Mouse (Mus musculus) heart, embryonic 16.5 days (tissue): ENCODE measurements around the gene Rab44. TPM values are rescaled to one million over a fixed set of nuclear protein-coding genes. Genes with fewer than 3 reads are reported as not detected.

Source experiments
- ATAC-seq: fragments of 200-750 bp; cut with Nextera tagmentation; replicated peaks from 2 replicates; pipeline ENCODE4 v1.8.0; 2017; ENCODE audit warnings: moderate number of reproducible peaks; ENCODE audit not compliant: insufficient read depth, low FRiP score; ENCODE audit errors: extremely low read depth
- H3K27ac ChIP-seq: fragments of 300-500 bp; sonication (generic); 2 replicates; pipeline ENCODE4 v1.5.1; 2014; ENCODE audit warnings: mild to moderate bottlenecking, low read length, control low read depth, moderate library complexity
- H3K27me3 ChIP-seq: fragments of 300-500 bp; sonication (generic); 2 replicates; pipeline ENCODE4 v1.6.1; 2014; ENCODE audit warnings: low read length, mixed read lengths; ENCODE audit not compliant: control insufficient read depth, insufficient read depth
- H3K36me3 ChIP-seq: fragments of 300-500 bp; sonication (generic); 2 replicates; pipeline ENCODE4 v1.6.1; 2014; ENCODE audit not compliant: control insufficient read depth, insufficient read depth
- H3K4me1 ChIP-seq: fragments of 300-500 bp; sonication (generic); 2 replicates; pipeline ENCODE4 v1.6.1; 2014; ENCODE audit warnings: low read length, mixed read lengths; ENCODE audit not compliant: control insufficient read depth, insufficient read depth
- H3K4me2 ChIP-seq: fragments of 300-500 bp; sonication (generic); 2 replicates; pipeline ENCODE4 v1.6.1; 2014; ENCODE audit warnings: low read depth, mild to moderate bottlenecking, control low read depth, low read length
- H3K4me3 ChIP-seq: fragments of 300-500 bp; sonication (generic); 2 replicates; pipeline ENCODE4 v1.5.1; 2014; ENCODE audit warnings: mild to moderate bottlenecking, control low read depth, low read length
- H3K9ac ChIP-seq: fragments of 300-500 bp; sonication (generic); 2 replicates; pipeline ENCODE4 v1.6.1; 2014; ENCODE audit warnings: low read length, control low read depth
- H3K9me3 ChIP-seq: fragments of 300-500 bp; sonication (generic); replicated peaks from 2 replicates; pipeline ENCODE4 v1.6.1; 2016; ENCODE audit warnings: low read length; ENCODE audit not compliant: control insufficient read depth
- WGBS: fragments of 180-500 bp; shearing (Covaris S2); extraction: QIAGEN DNeasy Blood & Tissue Kit; methylation state at CpG from one replicate; pipeline ENCODE4 v1.1.7; 2014; 5-methylcytosine and 5-hydroxymethylcytosine counted together
- polyA plus RNA-seq: library from polyadenylated mRNA; unstranded; fragments of >200 nt; fragmentation: Nextera tagmentation; extraction: Ambion mirVana; gene quantifications from 2 replicates; pipeline ENCODE4 v1.2.1, GENCODE M21; 2015

Gene Rab44
- polyA plus RNA-seq, 1 experiment from 2014 or later: 4.4 TPM

DNA sequence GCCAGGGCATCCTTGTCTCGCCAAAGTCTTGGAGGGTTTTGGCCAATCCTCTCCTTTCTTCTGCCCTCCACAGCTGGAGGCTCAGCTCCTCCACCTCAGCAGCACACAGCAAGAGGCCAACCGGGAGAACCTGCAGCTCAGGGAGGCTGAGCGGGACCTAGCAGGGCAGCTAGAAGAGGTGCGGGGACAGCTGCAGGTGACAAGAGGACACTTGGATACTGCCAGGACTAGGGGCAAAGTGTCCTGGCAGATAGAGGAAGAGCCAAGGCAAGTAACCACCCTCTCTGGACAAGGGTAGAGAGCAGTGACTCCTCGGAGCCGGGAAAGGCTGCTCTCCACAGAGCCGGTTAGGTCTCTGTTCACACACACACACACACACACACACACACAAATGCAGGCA is 24.0 kb downstream of the Rab44 start:
- ATAC-seq: no peak
- no peaks in the 10 kb centered on the region for H3K9me3 ChIP-seq
- H3K36me3 ChIP-seq: no peaks in the 10 kb centered on the region
- no peak overlapping the region for H3K4me3 ChIP-seq
- H3K9ac ChIP-seq: no peak overlapping the region
- H3K27ac ChIP-seq: no peak overlapping the region
- H3K27me3 ChIP-seq: no peaks in the 10 kb centered on the region
- WGBS: 77% methylated on average over 7 of the region's 7 CpGs
- H3K4me2 ChIP-seq: no peak overlapping the region
- peaks cover 7% of the 10 kb centered on the region; the same call in 1 of the 2 replicates for H3K4me1 ChIP-seq

DNA sequence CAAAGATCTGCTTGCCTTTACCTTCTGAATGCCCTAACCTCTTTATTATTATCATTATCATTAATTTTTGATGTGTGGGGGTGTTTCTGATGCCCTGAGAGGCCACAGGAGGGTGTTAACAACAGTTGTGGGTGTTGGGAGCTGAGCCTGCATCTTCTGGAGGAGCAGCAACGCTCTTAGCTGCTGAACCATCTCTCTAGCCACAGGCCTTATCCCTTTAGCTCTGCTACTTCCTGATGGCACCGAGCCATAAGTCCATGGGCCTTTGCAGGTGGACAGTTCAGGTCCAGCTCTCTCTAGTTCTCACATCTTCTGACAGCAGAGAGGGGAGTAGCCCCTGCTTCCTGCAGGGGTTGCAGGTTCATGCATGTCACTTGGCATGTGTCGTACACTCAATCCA is 27.6 kb downstream of the Rab44 start:
- no peaks in the 10 kb centered on the region for H3K9me3 ChIP-seq
- ATAC-seq: no peak
- no peaks in the 10 kb centered on the region for H3K27me3 ChIP-seq
- no peak overlapping the region for H3K9ac ChIP-seq
- H3K4me2 ChIP-seq: no peak overlapping the region
- 81% methylated on average over 3 of the region's 3 CpGs for WGBS
- no peaks in the 10 kb centered on the region; the same call in 1 of the 2 replicates for H3K4me1 ChIP-seq
- no peak overlapping the region for H3K27ac ChIP-seq
- no peaks in the 10 kb centered on the region for H3K36me3 ChIP-seq
- H3K4me3 ChIP-seq: no peak overlapping the region

- WGBS: 73% methylated on average over 8 of the region's 8 CpGs
- ATAC-seq: no peak
- Histone ChIP-seq H3K27ac (no peak overlapping the region; the same call in 1 of the 2 replicates), H3K4me3 (no peak overlapping the region), H3K27me3 (no peaks in the 10 kb centered on the region), H3K9ac (no peak overlapping the region), H3K4me2 (no peak overlapping the region), H3K4me1 (peaks cover 8% of the 10 kb centered on the region), H3K36me3 (no peaks in the 10 kb centered on the region), H3K9me3 (no peaks in the 10 kb centered on the region)
Measured at GRCm38 (mm10) chr17:29143266-29143665, 29.3 kb downstream of the Rab44 start.

GRCm38 (mm10) chr17:29145101-29145500 is 31.2 kb downstream of the Rab44 start:
- 88% methylated on average over 12 of the region's 12 CpGs for WGBS
- Histone ChIP-seq H3K9ac (no peak overlapping the region), H3K4me2 (no peak overlapping the region)

GRCm38 (mm10) chr17:29147273-29147672 is 33.3 kb downstream of the Rab44 start:
- H3K27ac ChIP-seq: peak overlapping the region; percentile 41; the same call in 1 of the 2 replicates
- no peak overlapping the region for H3K4me2 ChIP-seq
- H3K36me3 ChIP-seq: no peaks in the 10 kb centered on the region
- H3K4me1 ChIP-seq: peaks cover 11% of the 10 kb centered on the region
- no peaks in the 10 kb centered on the region for H3K27me3 ChIP-seq
- 77% methylated on average over 14 of the region's 14 CpGs for WGBS
- no peaks in the 10 kb centered on the region for H3K9me3 ChIP-seq
- no peak overlapping the region for H3K4me3 ChIP-seq
- ATAC-seq: no peak
- no peak overlapping the region for H3K9ac ChIP-seq

More at GRCm38 (mm10) chr17:29145101-29145500, 31.2 kb downstream of the Rab44 start:
- no peaks in the 10 kb centered on the region for H3K9me3 ChIP-seq
- no peak for ATAC-seq
- no peak overlapping the region for H3K27ac ChIP-seq
- no peak overlapping the region for H3K4me3 ChIP-seq
- peaks cover 11% of the 10 kb centered on the region for H3K4me1 ChIP-seq
- H3K27me3 ChIP-seq: no peaks in the 10 kb centered on the region
- no peaks in the 10 kb centered on the region for H3K36me3 ChIP-seq

DNA sequence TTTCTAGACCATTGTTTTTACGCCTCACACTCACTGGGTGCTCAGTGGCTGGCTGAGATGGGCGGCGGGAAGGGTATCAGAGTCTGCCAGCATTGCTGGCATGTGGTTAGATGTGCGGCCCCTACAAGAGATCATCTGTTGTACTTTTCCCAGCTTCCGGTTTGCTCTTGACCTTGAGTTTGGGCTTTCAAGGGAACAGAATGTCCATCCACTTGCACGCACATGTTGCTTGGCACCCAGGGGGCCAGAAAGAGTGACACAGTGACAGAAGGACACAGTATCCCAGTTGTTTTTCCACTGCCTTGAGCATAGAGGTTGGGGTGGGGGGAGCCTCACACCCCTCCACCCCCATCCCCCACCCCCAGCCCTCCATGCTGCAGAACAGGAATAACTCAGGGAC is 33.8 kb downstream of the Rab44 start:
- WGBS: 64% methylated on average over 6 of the region's 6 CpGs
- no peak for ATAC-seq
- H3K9ac ChIP-seq: no peak overlapping the region
- no peaks in the 10 kb centered on the region for H3K36me3 ChIP-seq
- no peak overlapping the region for H3K4me2 ChIP-seq
- H3K4me3 ChIP-seq: no peak overlapping the region
- H3K27ac ChIP-seq: no peak overlapping the region
- H3K4me1 ChIP-seq: peaks cover 11% of the 10 kb centered on the region
- no peaks in the 10 kb centered on the region for H3K27me3 ChIP-seq
- no peaks in the 10 kb centered on the region for H3K9me3 ChIP-seq

DNA sequence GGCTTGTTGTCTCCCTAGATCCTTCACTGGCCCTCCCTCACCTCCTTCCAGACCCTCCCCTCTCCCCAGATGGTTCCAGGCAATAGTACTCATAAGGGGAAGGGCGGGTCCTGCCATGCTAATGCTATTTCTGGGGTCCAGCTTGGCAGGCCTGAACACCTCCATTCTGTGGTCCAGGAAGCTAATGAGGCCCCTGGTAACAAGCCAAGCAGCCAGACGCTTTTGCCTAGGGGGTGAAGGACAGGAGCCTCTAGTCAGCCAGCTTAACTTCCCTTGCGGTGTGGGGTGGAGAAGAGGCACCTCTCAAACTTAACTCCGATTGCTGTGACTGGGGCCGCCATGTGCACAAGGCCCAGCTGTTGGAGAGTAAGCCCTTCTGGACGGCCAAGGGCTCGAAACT is 35.8 kb downstream of the Rab44 start:
- H3K27me3 ChIP-seq: no peaks in the 10 kb centered on the region
- no peak overlapping the region for H3K4me2 ChIP-seq
- no peak overlapping the region for H3K27ac ChIP-seq
- H3K36me3 ChIP-seq: no peaks in the 10 kb centered on the region
- H3K4me3 ChIP-seq: no peak overlapping the region
- no peak overlapping the region for H3K9ac ChIP-seq
- H3K9me3 ChIP-seq: no peaks in the 10 kb centered on the region
- H3K4me1 ChIP-seq: peaks cover 11% of the 10 kb centered on the region
- 58% methylated on average over 7 of the region's 7 CpGs for WGBS
- no peak for ATAC-seq

- Histone ChIP-seq H3K4me2 (no peak overlapping the region), H3K27me3 (no peaks in the 10 kb centered on the region)
- 48% methylated on average over 5 of the region's 5 CpGs for WGBS
Measured at GRCm38 (mm10) chr17:29152547-29152946, 38.6 kb downstream of the Rab44 start.

GRCm38 (mm10) chr17:29154247-29154646 is 40.3 kb downstream of the Rab44 start:
- Histone ChIP-seq H3K4me2 (no peak overlapping the region), H3K9me3 (no peaks in the 10 kb centered on the region), H3K27me3 (no peaks in the 10 kb centered on the region), H3K27ac (no peak overlapping the region), H3K9ac (no peak overlapping the region), H3K36me3 (no peaks in the 10 kb centered on the region), H3K4me3 (no peak overlapping the region), H3K4me1 (0 out of 2 replicates have a peak, but pooled peaks cover 3% of the 10 kb centered on the region)
- 64% methylated on average over 13 of the region's 13 CpGs for WGBS
- no peak for ATAC-seq

More at GRCm38 (mm10) chr17:29152547-29152946, 38.6 kb downstream of the Rab44 start:
- Histone ChIP-seq H3K9ac (no peak overlapping the region), H3K36me3 (no peaks in the 10 kb centered on the region), H3K9me3 (no peaks in the 10 kb centered on the region), H3K4me3 (no peak overlapping the region), H3K4me1 (peaks cover 8% of the 10 kb centered on the region), H3K27ac (no peak overlapping the region)
- no peak for ATAC-seq
